Mouse (Mus musculus): ENCODE results near the gene Heyl.

- TF ChIP-seq CTCF (IDR thresholded peaks at IDR 0.05; ENCODE audit: control insufficient read depth, insufficient read depth, insufficient read length) (no peak), USF1 (IDR thresholded peaks at IDR 0.05; ENCODE audit: low read depth) (no peak)
Measured at GRCm38 (mm10) chr4:123229166-123229565, 4.2 kb upstream of the Heyl start.
